Mouse (Mus musculus) megakaryocyte-erythroid progenitor cell, adult 5-6 weeks (primary cell): ENCODE data around the gene Hjurp. TPM values are rescaled to one million over a fixed set of nuclear protein-coding genes. Genes with fewer than 3 reads are reported as not detected.
A peak's percentile ranks its signal among the peaks of the same experiment; 100 is the strongest.

Source experiments
- ATAC-seq: replicated peaks from 2 replicates; pipeline ENCODE4 v1.8.0; 2016; ENCODE audit warnings: mild to moderate bottlenecking, inconsistent platforms; ENCODE audit not compliant: severe bottlenecking, poor library complexity, low FRiP score, low TSS enrichment
- total RNA-seq, 2 experiments: library from RNA; stranded (forward) in 1 of 2; stranded (reverse) in 1 of 2; fragments of 200-1000, 215-1000 nt in 1 of 2; fragments of >200 nt in 1 of 2; fragmentation: Nextera tagmentation in 1 of 2; gene quantifications; 2 replicates each; pipeline ENCODE4 v1.2.3; 2014 to 2017

Hjurp gene
- total RNA-seq, 2 experiments from 2014 or later, result 173 to 203 TPM

- no peak for ATAC-seq
These were observed 22.1 kb upstream of the Hjurp start for GRCm38 (mm10) chr1:88299529-88299945.

- no peak for ATAC-seq
These were observed 21.5 kb upstream of the Hjurp start for GRCm38 (mm10) chr1:88298686-88299528.

- ATAC-seq, result no peak
These were observed 20.2 kb upstream of the Hjurp start for GRCm38 (mm10) chr1:88297480-88298258.

- ATAC-seq, result 0 out of 2 replicates have a peak, but pooled peaks have one; percentile 22
These were observed 18.9 kb upstream of the Hjurp start for GRCm38 (mm10) chr1:88296171-88296920.

- ATAC-seq, result no peak
These were observed 17.2 kb upstream of the Hjurp start for GRCm38 (mm10) chr1:88294650-88295049.

- ATAC-seq, result no peak
These were observed 14.6 kb upstream of the Hjurp start for GRCm38 (mm10) chr1:88292057-88292456.

GRCm38 (mm10) chr1:88291409-88292005, 14.1 kb upstream of the Hjurp start:
- ATAC-seq, result no peak

GRCm38 (mm10) chr1:88290511-88290910, 13.1 kb upstream of the Hjurp start:
- no peak for ATAC-seq

- peak; percentile 49 for ATAC-seq
These were observed 12.5 kb upstream of the Hjurp start for GRCm38 (mm10) chr1:88289917-88290316.

GRCm38 (mm10) chr1:88289152-88289551, 11.7 kb upstream of the Hjurp start:
- no peak for ATAC-seq

GRCm38 (mm10) chr1:88288789-88289127, 11.3 kb upstream of the Hjurp start:
- ATAC-seq, result no peak

GRCm38 (mm10) chr1:88288056-88288788, 10.8 kb upstream of the Hjurp start:
- no peak for ATAC-seq

GRCm38 (mm10) chr1:88287697-88287980, 10.2 kb upstream of the Hjurp start:
- peak; percentile 36 for ATAC-seq

- peak; percentile 8 for ATAC-seq
These were observed 9.7 kb upstream of the Hjurp start for GRCm38 (mm10) chr1:88286887-88287696.

- ATAC-seq, result no peak
These were observed 8.9 kb upstream of the Hjurp start for GRCm38 (mm10) chr1:88286136-88286845.

- no peak for ATAC-seq
These were observed 8.2 kb upstream of the Hjurp start for GRCm38 (mm10) chr1:88285652-88286051.

GRCm38 (mm10) chr1:88284946-88285320, 7.5 kb upstream of the Hjurp start:
- peak; percentile 40 for ATAC-seq
